Mouse (Mus musculus) WW6 (cell line): ENCODE measurements at regions not wholly inside any gene's neighbourhood (a gene's known extent, or its start where the extent isn't known, plus 50 kb on each side); places are given as distances from the start of the nearest gene placed in this dataset.
A peak's percentile ranks its signal among the peaks of the same experiment; 100 is the strongest.
"Not testable (repeated sequence)": the region's sequence is repeated elsewhere in the genome, so short reads cannot be mapped to it uniquely, and the experiment has no call there.

ENCODE experiments used
- DNase-seq: peaks from one replicate; pipeline ENCODE4 v3.0.0-alpha.2; 2013; ENCODE audit warnings: low read depth, low spot score

DNA sequence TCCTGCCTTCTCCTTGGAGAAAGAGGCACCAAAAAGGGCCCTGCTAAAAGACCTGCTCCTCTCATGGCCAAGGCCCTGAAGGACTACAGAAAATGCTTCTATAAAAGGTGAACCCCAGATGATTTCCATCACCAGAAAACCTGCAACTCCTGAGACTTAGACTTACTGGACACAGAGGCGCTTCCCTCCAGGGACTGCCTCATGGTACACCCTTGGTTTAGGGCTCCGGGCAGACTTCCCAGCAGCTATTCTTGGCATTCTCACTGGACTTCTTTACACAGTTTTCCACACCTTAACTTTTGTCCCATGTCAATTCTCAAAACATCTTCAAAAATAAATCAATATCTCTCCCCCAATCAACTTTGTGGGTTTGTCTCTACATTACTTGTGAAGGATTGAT lies 393.2 kb downstream of the Gpm6a start:
- not testable (repeated sequence) for DNase-seq

DNA sequence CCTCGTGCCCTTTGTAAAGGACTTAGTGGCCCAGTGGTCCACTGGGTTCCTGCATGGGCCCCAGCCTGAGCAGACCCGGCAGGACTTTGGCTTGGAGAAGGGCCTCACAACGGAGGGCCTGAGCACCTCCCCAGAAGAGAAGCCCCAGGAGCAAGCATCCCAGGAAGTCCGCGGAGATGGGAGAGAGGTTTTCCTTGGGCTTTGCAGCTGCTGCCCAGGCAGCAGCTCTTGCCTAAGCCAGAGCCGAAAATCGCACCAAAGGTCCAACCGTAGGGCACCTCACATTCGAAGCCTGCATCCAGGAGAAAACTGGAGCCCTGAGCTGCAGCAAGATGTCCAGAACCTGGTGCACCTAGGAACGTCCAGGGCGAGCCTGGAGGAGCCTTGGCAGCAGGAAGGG lies 405.2 kb downstream of the Gpm6a start:
- DNase-seq: not testable (repeated sequence)

DNA sequence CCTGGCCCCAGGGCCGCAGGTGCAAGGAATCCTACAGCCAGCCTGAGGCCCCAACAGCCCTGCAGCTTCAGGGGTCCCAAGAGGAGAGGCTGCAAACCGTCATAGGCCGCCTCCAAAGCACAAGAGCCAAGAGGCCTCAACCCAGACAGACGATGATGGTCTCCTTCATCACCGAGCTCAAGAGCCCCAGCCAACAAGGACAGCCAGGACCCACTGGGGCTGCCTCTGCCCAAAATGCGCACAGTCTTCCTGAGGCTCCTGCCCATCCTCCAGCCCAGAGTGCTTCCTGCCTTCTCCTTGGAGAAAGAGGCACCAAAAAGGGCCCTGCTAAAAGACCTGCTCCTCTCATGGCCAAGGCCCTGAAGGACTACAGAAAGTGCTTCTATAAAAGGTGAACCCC lies 412.8 kb downstream of the Gpm6a start:
- DNase-seq: not testable (repeated sequence)

DNA sequence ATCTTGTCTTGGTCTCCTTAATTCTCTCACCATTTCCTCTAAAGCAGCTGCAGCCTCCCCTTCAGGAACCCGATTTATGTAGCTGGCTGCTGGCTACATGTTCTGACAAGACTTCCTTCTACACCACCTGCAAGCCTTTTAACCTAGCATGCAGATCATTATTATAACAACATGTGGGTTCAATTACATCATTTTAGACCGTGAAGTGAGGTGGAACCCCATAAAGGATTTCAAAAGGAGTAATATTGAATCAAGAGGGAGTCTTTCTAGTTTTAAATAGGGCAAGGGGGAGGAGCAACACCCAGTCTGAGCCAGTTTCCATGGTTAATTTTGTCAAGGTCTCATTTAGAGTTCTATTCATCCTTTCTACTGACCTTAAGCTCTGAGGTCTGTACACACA lies 442.4 kb downstream of the Gpm6a start:
- DNase-seq: no peak

GRCm38 (mm10) chr8:55398331-55398730 lies 443.7 kb downstream of the Gpm6a start:
- peak; percentile 4 for DNase-seq

DNA sequence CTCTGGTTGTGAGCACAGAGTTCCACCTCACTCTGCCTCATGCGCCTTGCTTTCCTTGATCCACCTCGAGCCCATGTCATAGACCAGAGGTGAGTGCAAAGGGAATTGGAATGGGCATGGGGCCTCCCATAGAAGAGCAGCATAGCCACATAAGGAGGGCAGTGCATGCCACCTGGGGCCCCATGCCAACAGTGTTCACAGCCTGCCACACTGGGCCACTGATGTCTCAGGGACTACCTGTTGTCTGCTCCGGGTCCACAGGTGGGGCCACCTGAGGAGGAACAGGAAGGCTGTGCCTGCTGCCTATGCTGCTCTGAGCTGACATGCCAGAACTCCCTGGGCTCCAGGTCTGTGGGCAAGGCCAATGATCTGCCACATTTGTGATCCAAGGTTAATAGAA lies 445.8 kb downstream of the Gpm6a start:
- no peak for DNase-seq

DNA sequence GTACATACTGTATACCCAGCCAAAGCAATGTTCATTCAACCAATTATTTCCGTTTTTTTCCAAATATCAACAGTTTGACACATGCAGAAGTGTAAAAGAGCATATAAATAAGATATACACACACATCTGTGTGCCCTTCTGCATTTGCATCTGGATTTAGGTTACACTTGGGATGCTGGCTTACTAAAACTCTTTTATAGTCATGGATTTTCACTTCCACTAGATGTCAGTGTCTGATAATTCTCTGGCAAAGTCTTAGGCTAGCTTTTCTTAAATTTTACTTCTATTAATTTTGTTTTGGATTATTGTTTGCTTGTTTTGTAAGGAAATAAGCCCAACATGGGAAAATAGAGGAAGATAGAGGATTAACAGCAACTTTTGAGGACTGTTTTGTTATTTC lies 452.3 kb downstream of the Gpm6a start:
- not testable (repeated sequence) for DNase-seq
